Mouse (Mus musculus): ENCODE measurements around the gene Rpain. TPM values are rescaled to one million over a fixed set of nuclear protein-coding genes. Genes with fewer than 3 reads are reported as not detected.

Rpain gene
- polyA plus RNA-seq (2012) = 10.0 and 15.1 TPM in 2 replicates

DNA sequence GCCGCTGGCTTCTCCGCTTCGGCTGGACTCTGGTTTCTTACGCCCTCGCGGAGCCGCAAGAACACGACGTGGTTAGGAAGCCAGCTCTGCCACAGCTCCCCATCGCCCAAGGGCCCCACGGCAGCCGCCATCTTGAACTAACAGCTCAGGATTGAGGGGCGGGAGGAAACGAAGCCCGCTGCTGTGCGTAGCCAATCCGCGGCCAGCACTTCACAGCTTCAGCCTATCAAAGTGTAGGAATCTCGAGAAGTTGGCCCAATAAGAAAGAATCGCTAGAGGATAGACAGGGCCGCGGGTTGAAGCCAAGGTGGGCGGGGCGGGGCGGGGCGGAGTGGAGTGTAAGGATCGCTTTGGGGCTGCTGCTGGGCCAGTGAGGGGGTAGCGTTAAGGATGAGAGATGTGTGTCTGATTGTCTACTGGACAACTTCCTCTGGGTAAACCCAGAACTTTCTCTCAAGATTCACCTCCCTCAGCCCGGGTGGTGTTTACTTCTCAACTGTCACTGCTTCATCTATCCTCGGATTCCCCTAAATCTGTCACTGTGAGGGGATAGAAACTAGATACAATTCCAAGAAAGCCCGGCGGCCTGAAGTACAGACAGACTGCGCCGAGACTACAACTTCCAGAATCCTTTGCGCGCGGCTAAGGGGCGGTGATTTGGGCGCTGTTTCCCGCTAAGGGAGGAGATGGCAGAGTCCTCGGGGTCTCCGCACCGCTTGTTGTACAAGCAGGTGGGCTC, at the start of gene Rpain, which contains the start of gene Nup88:
Gene Rpain, plus strand, starts transcription at position 393 of the 739 bp plus-strand sequence.
Gene Nup88, minus strand, starts transcription at position 153 of the 739 bp plus-strand sequence.

DNA sequence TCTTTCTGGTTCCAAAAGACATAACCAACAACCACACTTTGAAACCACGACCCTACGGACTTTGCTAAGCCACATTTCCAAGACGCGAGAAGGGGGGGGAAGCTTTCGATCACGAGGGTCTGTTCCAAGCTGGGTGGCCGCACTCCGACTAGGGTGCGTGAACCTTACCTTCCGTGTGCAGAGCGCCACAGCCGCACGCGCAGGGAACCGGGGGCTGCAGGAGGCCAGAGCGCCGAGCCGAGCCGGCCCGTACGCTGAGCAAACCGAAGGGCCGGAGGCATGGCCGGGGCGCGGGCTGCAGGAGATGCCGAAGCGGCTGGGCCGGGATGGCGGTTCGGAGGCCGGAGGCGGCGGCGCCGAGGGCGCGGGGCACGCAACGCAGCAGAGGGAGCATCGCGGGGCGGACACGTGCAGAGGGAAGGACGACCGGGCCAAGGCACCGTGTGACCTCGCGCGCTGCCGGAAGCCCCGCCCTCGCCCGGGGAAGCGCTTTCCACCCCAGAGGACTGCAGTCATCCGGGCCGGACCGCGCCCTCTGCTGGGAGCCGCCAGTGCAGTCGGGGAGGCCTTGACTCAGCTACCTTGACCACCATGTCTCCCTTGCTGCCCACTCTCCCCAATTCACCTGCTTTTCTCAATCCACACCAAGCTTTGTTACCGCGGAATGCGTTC, 12.7 kb downstream of the Rpain start, which contains the start of gene C1qbp:
Gene C1qbp, minus strand, starts transcription at position 470 of the 672 bp plus-strand sequence.

DNA sequence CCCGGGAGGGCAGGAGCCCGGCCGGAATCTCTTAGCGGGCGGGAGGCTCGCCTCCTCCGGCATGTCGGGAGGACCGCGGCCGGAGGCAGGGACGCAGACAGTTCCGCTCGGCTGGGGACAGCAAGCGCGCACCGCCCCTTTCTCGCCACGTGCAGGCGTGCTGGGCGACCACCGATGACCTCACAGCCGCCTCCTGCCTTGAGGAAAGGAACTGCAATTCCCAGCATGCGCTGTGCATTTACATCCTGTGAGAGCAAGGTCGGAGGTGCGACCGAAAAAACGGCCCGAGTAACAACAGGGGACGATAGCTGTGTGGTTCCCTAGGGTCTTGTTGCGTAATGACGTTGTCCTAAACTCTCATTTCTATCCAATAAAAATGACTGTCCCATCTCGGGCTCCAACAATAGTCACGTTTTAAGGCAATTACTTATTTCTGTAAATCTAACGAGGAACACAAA, 34.3 kb downstream of the Rpain start, which contains the start of gene Dhx33:
Gene Dhx33, minus strand, starts transcription at position 122 of the 458 bp plus-strand sequence.

DNA sequence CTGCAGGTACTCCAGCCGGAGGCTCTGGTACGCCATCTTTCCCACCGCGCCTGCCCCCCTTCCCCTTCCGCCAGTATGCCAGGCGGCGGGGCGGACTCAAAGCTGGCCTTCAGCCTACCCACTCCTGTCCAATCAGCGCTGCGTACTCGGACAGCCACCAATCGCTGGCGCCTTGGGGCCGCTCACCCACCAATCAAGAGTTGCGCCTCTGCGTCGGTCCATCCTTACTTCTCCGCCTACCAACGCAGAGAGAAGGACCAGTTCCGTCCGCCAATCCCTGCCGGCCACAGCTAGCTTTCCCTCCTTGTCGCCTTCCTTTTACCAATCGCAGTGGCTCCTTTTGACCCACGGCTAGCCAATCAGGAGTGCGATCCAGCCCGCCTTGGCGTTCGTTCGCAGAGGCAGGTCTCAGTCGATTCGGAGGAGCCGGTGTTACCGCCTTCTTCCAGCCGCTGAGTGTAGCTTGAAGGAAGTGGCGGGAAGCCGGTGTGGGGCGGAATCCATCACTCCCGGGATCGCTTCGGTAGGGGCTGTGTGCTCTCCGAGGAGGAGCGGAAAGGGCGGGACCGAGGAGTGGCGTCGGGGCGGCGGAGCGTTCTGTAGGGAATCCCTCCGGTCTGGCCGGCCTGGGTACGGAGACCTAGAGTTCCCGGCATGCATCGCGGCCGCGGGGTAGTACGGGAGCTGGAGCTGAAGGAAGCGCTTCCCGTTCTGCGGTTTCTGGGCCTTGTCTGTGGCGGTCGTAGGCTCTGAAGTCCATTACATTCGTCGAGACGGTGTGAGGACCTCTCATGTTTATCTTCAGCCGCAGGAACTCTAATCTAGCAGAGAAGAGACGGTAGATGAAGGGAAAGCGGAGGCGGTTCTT, 49.4 kb downstream of the Rpain start, which contains the start of the genes Mis12 and Derl2:
Gene Mis12, plus strand, starts transcription at position 411 of the 868 bp plus-strand sequence.
Gene Derl2, minus strand, starts transcription at position 641 of the 868 bp plus-strand sequence.

Other genes with a start within 250 kb of the Rpain start
- 1.4 and 1.6 TPM in 2 replicates for gene Zfp3, start 206.0 kb upstream of the Rpain start, polyA plus RNA-seq (2012)
- gene Scimp, start 157.6 kb upstream of the Rpain start, polyA plus RNA-seq (2012) = not detected in 2 replicates
- 14.1 and 14.7 TPM in 2 replicates for gene Rabep1, start 125.4 kb upstream of the Rpain start, polyA plus RNA-seq (2012)
- gene Nup88, start 240 bp upstream of the Rpain start, polyA plus RNA-seq (2012) = 48.8 and 50.1 TPM in 2 replicates
- 585 and 621 TPM in 2 replicates for gene C1qbp, start 12.8 kb downstream of the Rpain start, polyA plus RNA-seq (2012)
- 12.1 and 15.0 TPM in 2 replicates for gene Dhx33, start 34.2 kb downstream of the Rpain start, polyA plus RNA-seq (2012)
- 1.7 and 2.4 TPM in 2 replicates for gene Mis12, start 49.4 kb downstream of the Rpain start, polyA plus RNA-seq (2012)
- 16.6 and 25.7 TPM in 2 replicates for gene Derl2, start 49.6 kb downstream of the Rpain start, polyA plus RNA-seq (2012)
- gene 6330403K07Rik, start 63.3 kb downstream of the Rpain start, polyA plus RNA-seq (2012) = 0.11 TPM in 1 of 2 replicates, not detected in the other
- 0.14 and 0.30 TPM in 2 replicates for gene Nlrp1a, start 174.5 kb downstream of the Rpain start, polyA plus RNA-seq (2012)